Mouse (Mus musculus) CD4-positive helper T cell, adult 2 months (primary cell): ENCODE results near the gene Igsf21.

Experiments used
- DNase-seq: peaks from one replicate; pipeline ENCODE4 v3.0.0-alpha.2; 2012; ENCODE audit warnings: low read depth, missing footprints, low spot score

Gene Igsf21

DNA sequence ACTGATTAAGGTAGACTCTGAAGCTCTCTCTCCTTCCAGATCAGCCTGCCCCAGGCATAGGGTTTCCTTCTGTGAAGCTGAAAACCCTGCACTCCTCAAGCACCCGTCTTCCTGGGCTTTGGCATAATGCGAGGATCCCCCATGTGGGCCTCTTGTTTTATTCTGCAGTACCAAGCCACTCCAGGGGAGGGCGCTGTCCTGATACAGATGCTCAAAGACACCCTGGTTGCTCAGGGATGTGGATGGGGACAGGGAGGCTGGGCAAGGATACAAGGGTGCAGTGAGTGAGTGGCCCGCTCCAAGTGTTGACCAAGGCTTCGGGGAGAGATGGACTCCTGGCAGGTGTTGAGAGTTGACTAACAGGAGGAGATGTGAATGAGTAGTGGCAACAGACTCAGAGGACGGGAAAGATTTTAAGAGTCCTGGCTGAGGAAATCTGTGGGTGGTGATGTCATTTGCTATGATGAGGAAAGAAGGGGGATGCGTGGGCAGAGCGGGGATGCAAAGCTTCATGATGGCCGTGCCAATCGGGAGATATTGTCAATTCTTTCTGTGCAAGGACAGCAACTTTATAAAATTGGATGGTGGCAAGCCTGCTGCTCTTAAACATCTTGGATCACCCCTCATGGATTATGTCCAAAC is 102.6 kb downstream of the Igsf21 start:
- no peak for DNase-seq

DNA sequence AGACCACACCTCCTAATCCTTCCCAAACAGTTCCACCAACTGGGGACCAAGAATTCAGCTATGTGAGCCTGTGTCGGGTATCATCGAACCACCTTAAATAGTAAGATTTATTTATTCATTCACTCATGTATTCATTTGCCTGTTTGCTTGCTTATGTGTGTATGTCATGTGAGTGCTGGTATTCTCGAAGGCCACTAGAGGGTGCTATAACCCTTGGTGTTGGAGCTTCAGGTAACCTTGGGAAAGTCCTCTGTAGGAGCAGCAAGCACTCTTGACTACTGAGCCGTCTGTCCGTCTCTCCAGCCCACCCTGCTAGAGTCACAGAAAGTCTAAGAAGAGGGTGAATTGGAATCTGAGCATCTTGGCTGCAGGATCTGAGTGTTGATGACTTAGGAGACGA is 103.4 kb downstream of the Igsf21 start:
- no peak for DNase-seq

DNA sequence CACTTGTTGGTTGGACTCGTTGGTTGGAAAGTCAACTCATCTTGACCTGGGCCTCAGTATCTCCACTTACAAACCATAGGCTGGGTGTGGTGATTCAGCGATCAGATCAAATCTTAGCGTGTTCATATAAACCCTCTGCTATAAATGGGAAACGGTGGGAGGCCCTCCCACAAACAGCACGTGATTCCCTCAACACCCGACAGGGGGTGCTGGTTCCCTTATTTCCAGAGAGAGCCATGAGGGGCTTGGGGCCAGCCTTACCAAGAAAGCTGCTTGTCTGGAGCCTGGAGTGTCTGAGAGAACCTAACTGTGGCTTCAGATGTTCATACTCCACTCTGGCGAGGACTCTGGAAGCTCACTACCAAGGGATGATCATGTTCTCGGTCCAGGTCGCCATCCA is 106.1 kb downstream of the Igsf21 start:
- no peak for DNase-seq

DNA sequence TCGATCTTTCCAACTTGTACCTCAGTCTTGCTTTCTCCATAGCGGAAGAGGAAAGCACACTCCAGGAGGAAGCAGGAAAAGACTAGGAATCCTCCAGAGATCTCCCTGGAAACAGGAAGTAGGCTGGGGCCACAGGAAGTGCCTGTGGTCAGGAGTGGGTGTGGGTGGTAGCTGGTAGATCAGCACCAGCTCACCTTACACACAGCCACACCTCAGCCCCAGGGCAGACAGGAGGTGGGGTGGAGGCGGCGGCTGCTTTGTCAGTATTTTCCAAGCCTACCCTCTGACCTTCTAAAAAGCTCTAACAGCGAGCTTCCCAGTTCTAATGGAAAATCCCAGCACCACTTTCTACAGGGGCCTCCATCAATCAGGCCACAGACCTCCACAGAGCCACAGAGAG is 107.7 kb downstream of the Igsf21 start:
- DNase-seq = no peak

DNA sequence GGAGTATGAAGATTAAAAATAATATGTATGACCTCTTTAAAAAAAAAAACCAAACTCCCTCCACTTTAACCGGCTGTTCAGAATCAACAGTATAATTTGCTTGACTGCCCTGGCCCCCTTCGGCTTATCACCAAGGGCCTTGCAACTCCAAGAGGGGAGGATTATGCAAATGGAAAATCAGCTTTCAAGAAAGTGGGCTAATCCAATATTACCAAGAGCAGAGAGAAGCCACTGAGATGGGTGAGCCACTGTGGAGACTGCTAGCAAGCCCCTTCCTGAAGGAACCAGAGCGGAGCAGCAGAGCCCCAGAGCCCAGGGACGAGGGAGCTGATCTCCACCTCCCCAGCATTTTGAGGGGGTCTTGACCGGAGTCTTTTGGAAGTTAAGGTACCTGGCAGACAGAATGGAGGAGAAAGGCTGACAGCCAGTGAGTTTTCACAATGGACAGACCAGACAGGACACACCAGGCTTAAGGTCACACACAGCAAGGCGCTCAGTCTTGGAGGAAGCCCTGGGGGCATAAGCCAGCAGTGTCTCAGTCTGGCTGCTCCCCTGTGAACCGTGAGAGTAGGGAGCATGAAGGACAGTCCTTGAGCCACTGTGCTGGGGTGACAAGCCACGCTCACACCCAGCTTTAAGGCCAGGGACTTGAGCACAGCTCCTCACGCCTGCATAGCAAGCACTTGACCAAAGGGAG is 114.8 kb downstream of the Igsf21 start:
- no peak for DNase-seq

DNA sequence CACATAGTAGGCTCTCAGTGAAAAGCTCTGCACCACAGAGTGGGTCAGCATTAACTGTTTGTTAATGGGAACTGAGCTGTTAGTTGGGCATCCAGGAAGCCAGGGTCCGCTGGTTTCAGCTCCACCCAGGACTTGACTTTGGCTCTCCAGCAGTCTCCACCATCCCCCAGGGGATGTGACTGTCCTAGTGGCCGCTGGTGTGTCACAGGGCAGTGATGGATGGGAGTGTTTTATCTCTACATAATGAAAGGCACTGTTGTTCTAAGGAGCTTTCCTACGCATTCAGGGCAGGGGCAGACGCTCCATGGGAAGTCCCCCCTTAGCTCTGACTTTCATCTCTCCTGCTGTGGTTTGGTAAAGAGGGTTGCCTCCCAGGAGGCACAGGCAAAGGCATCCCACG is 115.4 kb downstream of the Igsf21 start:
- DNase-seq = no peak

DNA sequence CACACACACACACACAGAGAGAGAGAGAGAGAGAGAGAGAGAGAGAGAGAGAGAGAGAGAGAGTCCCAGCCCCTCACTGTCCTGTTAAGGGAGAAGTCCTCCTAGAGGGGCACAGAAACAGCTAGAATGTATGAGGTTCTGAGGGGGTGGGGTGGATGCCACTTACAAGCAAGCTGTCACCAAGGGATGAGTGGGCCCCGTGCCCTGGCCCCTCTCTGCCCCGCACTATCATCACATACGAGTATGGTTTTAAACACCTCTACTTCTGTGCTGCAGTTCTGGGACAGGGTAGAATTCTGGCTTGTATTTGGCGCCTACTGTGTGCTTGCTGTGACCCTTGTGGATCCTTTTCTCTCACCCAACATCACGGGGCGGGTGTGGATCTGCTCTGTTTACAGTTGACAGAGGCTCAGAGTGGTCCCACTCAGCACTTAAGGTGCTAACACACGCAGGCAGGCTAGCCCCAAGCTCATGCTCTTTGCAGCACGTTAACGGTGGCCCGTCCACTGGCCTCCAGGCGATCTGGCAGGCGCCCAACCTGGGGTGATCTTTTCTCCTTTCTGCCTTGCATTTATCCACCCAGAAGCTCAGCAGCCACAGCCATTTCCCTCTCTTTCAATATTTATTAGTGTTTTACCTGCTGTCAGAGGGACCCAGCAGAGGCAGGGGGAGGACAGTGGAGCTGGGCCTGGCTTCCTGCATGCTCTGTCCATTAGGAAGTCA is 116.9 kb downstream of the Igsf21 start:
- no peak for DNase-seq

DNA sequence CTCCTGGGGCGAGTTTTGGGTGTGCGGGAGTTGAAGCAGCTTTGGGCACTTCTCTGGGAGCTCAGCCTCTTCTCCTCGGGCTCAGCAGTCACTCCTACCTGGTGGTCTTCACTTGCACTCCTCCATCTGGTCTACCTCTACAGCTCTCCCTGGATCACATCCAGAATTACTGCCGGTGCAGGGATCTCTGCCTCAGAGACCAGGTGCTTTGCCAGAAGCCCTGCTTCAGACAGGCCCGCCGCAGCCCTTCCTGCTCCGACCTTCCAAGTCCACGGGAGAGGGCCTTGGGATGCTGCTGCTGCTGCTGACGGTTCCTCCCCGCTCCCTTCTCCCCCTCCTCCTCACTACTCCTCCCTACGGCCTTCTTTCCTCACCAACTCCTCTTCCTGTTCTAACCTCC is 118.5 kb downstream of the Igsf21 start:
- no peak for DNase-seq

DNA sequence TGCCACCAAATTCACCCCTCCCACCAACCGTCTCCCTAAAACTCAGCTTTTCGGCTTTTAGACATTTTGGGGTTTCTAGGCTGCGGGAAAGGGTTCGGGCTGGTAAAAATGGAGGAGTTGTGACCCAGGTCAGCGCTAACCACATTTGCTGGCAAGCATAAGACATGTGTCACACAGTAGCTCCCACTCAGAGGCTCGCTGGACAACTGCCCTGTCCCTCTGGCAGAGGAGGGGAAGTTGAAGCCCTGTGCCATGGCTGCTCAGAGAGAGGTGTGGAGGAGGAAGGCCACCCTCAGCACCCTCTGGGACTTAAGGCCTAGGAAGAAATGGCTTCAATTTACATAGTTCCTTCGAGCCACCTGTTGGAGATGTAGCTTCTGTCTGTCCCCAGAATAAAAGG is 120.8 kb downstream of the Igsf21 start:
- DNase-seq = no peak

DNA sequence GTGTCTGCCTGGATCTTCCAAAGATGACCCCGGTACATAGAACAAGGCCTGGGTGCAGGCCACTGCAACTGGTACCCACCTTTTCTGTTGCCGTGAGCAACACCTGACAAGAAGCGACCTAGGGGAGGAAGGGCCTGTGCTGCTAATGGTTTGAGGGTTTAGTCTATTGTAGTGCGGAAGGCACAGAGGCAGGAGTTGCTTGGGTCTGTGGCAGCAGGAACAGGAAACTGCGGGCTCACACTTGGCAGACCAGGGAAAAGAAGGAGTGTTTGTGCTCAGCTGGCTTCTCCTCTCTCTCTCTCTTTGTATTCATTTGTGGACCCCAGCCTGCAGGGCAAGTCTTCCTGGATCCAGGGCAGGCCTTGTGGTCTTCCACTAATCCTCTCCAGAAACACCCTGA is 124.0 kb downstream of the Igsf21 start:
- DNase-seq = no peak

DNA sequence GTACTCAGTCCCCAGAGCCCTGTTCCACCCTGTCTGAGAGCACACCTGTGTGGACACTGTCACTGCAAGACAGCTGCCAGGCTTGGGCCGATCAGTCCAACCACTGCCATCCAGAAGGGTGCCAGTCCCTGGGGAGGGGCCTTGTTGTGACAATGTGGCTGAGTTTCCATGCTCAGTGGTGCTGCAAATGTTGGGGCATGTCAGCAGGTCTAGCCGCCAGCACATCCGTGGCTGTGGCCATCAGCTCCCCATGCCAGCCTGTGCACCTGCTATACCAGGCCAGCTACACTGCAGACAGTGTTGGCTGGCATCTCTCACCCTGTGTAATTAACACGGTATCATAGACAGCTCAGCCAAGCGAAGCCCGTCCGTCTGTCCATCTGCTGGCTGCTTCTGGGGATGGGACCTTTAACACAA is 129.3 kb downstream of the Igsf21 start:
- no peak for DNase-seq

DNA sequence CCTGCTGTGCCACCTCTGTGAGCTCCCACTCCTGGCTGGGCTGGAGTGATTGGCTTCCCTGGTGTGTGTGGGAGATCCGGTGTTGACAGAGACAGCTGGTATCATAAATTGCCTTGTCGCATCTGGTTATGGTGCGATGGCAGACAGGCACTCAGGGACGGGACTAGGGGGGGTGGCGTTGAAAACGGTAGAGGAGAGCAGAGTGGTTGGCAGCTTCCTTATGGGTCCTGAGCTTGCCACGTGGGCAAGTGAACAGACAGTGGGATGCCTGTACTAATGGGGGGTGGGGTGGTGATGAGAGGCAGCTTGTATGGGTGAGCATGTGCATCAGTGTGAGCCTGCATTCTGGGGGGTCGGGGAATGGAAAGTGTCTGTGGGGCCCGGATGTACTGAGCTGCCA is 130.8 kb downstream of the Igsf21 start:
- DNase-seq = no peak

DNA sequence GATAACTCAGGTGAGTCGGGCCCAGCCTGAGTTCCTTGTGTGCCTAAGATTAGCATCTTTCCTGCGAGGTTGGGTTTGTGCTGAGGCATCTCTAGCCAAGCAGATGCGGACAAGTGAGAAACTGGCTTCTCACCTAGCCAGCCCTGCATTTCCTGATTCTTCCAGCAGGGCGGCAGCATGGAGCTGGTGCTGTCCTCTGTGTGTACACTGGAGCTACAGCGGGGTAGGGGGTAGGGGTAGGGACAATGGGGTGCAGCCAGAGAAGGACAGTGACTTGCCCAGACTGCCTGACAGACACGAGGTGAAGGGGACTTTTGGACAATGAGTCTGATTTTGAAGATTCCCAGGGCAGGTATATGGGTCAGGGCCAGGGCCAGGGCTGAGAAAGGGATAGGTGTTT is 131.5 kb downstream of the Igsf21 start:
- no peak for DNase-seq

DNA sequence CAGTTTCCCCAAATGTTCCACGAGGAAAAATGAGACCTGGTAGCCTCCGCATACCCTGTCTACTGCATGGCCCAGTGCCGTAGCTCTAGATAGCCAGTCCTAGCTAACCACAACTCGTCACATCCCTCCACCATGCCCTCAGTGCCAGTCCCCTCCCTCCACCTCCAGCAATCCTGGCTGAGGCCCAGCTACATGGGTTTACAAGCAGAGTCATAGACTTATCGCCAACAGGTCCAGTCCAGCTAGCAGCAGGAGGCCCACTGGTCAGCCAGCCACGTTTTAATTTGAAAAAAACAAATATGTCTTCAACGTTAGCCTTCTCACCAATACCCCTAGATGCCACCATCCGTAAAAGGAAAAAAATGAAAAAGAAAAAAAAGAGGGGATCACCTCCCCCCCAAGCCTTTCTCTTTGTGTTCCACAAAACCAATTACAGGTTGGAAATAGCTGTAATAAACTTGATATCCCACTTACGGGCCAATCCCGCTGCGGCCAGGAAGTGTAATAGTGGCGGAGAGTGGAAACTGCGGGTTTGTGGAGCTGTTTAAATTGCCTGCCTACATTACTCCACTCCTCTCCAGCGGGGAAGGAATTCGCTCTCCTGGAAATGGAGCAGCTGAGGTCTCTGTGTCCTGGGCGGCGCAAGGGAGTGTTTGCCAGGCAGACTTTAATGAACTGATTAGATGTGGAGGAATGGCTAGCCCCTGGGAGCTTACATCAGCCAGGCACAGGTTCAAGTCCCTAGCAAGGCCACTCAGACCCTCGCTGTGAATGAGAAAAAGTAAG is 132.7 kb downstream of the Igsf21 start:
- DNase-seq = no peak

DNA sequence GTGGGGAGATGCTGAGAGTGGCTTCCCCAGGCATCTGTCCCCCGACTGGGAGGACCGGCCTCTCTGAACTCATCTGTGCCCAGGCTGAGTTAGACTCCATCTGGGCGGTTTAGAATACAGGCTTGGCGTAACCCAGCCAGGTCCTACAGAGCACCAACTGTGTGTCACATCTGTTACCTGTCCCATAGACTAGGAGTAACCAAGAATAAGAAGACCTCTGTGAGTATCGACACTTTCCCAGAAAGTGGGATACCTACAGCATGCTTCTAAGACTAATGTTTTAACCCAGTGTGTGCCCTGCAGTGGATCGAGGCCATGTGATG is 137.0 kb downstream of the Igsf21 start:
- DNase-seq = no peak

DNA sequence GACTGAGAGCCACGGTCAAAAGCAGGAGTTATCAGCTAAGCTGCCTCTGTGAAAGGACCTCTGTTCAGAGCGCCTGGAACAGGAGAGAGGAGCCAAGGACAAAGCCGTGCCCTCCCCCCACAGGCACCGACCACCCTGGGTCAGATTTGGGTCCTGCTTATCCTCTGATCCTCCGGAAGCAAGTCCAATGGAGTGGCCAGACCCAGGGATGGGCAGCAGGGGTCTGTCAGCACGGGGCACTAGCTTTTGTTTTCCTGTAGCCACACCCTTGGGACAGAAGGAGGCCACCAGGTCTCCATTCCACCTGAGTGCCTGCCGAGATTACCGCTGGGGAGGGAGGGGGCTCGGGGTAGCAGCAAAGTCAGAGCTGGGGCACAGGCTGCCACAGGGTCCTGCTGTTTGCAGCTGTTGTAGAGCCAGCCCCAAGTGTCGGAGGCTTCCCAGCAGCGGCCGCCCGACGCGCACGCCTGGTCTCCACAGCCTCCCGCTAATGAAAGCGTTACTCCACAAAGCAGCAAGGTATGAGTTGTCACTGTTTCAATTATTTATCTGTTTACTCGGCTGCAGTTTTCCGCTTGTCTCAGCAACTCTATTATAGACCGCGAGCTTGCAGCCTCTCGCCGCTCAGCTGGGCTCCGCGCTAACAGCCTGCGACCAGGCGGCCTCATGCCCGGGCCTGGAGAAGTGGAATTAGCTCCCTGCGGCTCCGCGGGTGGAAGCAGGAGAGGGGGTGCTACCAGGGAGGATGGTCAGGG is 137.5 kb downstream of the Igsf21 start:
- DNase-seq = no peak

DNA sequence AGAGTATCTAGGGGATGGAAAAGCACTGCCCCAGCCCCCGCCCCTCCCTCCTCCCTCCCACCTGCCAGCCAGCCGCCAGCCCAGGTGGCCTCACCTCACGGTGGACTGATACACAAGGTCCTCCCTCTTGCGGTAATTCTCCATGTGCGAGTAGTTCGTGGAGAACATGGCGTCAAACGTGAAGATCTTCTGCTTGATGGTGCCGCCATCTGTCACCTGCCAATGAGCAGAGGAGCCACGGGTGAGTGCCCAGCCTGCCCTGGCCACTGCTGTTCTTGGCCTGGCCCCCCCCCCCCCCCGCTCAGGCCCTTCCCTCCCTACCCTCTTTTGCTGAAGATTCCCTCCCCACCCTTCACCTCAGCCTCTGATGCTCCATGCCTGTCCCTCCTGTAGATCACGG is 139.4 kb downstream of the Igsf21 start:
- no peak for DNase-seq

DNA sequence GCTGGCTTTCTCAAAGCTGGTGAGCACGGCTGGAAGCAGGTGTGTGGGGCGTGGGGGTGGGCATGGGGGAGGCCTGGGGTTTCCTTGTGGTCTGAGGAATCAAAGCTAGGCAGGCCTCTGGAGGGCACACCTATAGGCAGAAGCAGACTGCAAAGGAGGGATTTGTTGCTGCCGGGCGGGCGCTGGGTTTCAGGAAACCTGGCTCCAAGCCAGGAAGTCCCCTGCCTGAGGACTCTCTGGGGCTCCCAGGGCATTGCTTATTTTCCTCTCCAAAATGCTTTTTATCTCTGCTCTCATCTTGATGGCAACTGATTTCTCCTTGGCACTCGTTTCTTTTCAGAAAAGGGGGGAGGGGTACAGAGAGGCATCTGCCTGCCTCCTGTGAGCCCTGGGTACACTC is 141.8 kb downstream of the Igsf21 start:
- no peak for DNase-seq

DNA sequence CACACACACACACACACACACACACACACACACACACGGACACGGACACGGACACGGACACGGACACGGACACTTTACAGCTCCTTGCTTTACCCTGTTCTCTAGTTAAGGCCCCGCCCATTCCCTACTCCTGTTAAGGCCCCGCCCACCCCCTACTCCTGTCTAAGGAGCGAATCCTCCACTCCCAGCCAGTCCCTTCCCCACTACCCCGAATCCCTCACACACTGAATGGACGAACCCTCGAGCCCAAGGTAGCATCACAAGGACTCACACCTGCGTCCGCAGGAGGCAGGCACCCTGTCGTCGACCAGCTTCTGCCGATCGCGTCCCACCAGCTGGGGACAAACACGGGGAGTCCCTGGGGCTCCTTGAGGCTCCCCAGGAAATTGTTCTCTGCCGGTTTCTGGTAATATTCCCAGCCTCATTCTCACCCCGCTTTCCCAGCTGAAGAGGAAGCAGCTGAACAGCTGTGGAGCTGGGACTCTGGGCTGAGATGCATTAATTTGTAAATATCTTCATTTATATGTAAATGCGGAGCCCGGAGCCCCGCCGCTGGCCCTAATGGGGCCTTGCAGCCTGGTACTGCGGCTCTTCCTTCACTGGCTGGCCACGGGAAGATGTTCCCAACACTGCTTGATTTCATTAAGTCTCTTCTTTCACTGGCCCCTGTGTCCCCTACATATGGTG is 143.1 kb downstream of the Igsf21 start:
- no peak for DNase-seq

DNA sequence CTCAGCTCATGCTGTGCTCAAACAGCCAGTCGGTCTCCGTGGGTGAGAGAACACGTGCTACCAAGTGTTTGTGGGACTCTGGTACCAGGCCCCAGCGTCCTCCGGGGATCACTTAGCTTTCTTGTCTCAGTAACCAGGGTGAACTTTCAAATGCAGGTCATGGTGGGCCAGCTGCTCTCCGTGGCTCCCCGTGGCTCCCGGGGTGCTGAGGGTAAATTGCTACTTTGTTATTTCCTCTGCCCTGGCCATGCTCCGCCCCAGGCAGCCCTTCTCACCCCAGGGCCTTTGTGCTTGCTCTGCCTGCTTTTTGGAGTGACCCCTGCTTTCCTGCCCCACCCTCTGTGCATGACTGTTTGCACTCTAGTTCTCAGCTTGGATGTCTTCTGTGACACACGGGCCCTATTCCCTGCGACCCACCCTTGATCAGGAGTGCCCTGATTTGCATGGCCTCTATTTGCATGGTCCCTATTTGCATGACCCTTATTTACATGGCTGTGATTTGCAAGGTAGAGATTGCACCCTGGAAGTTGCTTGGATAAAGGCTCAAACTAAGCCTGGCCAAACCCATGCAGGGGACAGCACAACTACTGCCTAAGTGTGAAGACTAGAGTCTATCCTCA is 143.9 kb downstream of the Igsf21 start:
- no peak for DNase-seq

DNA sequence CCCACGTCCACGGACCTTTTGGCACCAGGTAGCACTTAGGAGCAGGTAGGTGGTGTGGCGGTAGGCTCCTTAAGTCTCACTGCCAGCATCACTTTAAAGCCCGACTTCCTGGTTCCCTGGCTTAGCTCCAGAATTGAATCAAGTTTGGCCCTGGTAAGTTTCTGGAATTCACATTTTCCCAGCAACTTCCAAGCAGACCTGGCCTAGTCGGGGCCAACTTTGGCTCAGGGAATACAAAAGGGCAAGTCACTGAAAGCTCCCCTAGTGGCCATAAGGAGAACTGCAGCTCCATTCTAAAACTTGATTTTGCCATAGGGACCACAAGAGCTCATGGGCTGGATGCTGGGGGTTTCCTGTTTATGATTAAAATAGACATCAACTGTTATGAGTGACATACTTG is 145.5 kb downstream of the Igsf21 start:
- peak; percentile 16 for DNase-seq
